Mouse (Mus musculus) stomach, embryonic 16.5 days (tissue): ENCODE results near the gene Mov10. TPM values are rescaled to one million over a fixed set of nuclear protein-coding genes. Genes with fewer than 3 reads are reported as not detected.

Source experiments
- ATAC-seq: fragments of 200-750 bp; cut with Nextera tagmentation; 2 replicates; pipeline ENCODE4 v1.8.0; 2017; ENCODE audit warnings: moderate number of reproducible peaks, moderate TSS enrichment; ENCODE audit not compliant: insufficient read depth, low FRiP score
- H3K27ac ChIP-seq: fragments of 300-500 bp; sonication (generic); 2 replicates; pipeline ENCODE4 v1.5.1; 2014; ENCODE audit warnings: low read length
- H3K27me3 ChIP-seq: fragments of 300-500 bp; sonication (generic); 2 replicates; pipeline ENCODE4 v1.6.1; 2014; ENCODE audit warnings: low read length, control low read depth, mixed read lengths; ENCODE audit not compliant: control insufficient read depth, insufficient read depth
- H3K36me3 ChIP-seq: fragments of 300-500 bp; sonication (generic); 2 replicates; pipeline ENCODE4 v1.6.1; 2014; ENCODE audit warnings: low read length; ENCODE audit not compliant: control insufficient read depth, insufficient read depth
- H3K4me1 ChIP-seq: fragments of 300-500 bp; sonication (generic); 2 replicates; pipeline ENCODE4 v1.6.1; 2014; ENCODE audit warnings: low read length, control low read depth, mixed read lengths; ENCODE audit not compliant: control insufficient read depth, insufficient read depth
- H3K4me2 ChIP-seq: fragments of 300-500 bp; sonication (generic); 2 replicates; pipeline ENCODE4 v1.6.1; 2014; ENCODE audit warnings: low read depth, low read length, mixed read lengths
- H3K4me3 ChIP-seq: fragments of 300-500 bp; sonication (generic); replicated peaks from 2 replicates; pipeline ENCODE4 v1.5.1; 2014; ENCODE audit warnings: mild to moderate bottlenecking, low read length
- H3K9ac ChIP-seq: fragments of 300-500 bp; sonication (generic); 2 replicates; pipeline ENCODE4 v1.6.1; 2014; ENCODE audit warnings: low read length
- H3K9me3 ChIP-seq: fragments of 300-500 bp; sonication (generic); replicated peaks from 2 replicates; pipeline ENCODE4 v1.6.1; 2016; ENCODE audit warnings: low read length, control low read depth; ENCODE audit not compliant: control insufficient read depth
- WGBS: fragments of 180-500 bp; shearing (Covaris S2); extraction: QIAGEN DNeasy Blood & Tissue Kit; methylation state at CpG from one replicate; pipeline ENCODE4 v1.1.7; 2014; 5-methylcytosine and 5-hydroxymethylcytosine counted together
- polyA plus RNA-seq: library from polyadenylated mRNA; unstranded; fragments of >200 nt; fragmentation: Nextera tagmentation; extraction: Ambion mirVana; gene quantifications from 2 replicates; pipeline ENCODE4 v1.2.1, GENCODE M21; 2015

Mov10 gene
- polyA plus RNA-seq, 1 experiment from 2014 or later, result 78.2 TPM

DNA sequence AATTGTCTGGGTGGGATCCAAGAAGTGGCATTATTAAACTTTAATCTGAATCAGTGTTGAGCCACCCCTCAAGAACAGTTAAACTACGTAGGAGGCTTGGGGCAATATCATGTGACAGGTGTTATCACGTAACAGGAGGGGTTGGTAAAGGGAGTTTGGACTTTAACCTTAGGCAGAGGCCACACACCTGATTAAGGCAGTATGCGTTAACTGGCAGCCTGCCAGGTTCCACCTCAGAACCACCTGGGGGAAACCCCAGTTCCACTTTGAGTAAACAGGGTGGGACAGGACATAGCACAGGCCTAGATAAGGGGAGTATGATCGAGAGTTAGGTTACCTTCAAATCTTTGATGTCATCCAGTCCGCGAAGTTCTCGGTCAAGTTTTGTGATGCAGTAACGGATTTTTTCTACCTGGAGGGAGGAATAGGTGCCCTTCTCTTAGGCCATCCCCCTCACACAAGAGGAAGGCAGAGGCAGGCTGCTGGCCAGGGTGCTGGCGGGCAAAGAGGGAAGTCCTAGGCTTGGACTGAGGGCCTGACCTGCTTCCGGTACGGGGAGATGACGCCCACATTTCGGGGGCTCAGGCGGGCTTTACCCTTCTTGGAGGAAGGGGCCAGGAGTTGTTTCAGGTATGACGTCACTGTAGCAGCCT, 21.8 kb downstream of the Mov10 start:
- Histone ChIP-seq H3K4me1 (peaks cover 42% of the 10 kb centered on the region), H3K36me3 (peaks cover 34% of the 10 kb centered on the region), H3K9me3 (no peaks in the 10 kb centered on the region), H3K9ac (no peak overlapping the region), H3K4me2 (no peak overlapping the region), H3K27me3 (no peaks in the 10 kb centered on the region), H3K27ac (peak overlapping the region; percentile 94; the same call in 1 of the 2 replicates), H3K4me3 (no peak overlapping the region)
- ATAC-seq, result peak; percentile 78
- WGBS, result 66% methylated on average over 15 of the region's 15 CpGs

DNA sequence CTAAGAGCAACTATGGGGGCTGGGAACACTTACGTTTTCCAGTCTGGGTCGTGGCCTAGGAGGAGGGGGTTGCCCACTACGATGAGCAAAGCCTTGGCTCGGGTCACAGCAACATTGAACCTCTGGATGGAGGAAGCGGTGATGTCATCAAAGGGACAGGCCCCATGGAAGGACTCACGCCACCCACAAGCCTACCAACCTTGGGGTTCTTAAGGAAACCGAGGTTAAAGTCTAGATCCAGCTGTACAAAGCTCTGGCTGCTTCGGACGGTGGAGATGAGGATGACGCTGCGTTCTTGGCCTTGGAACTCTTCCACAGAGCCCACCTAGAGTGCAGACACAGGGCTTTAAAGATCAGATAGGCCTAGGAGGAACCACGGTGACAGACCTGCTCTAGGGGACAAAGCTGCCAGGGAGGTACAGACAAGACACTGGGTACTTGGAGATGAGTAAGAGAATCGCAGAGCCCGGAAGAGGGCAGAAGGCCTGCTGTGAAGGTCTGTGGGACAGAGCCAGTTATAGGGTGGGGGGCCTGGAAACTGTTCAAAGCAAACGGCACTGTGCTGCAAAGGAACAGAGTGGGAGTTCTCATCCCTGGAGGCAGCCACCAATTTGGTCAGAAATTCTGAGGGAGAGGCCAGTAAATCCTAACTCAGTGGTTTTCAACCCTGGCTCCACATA, 22.6 kb downstream of the Mov10 start:
- ATAC-seq, result no peak
- Histone ChIP-seq H3K9me3 (no peaks in the 10 kb centered on the region), H3K27me3 (no peaks in the 10 kb centered on the region), H3K4me2 (no peak overlapping the region), H3K36me3 (peaks cover 29% of the 10 kb centered on the region), H3K27ac (peak overlapping the region; percentile 94), H3K4me3 (no peak overlapping the region), H3K4me1 (peaks cover 50% of the 10 kb centered on the region), H3K9ac (no peak overlapping the region)
- 63% methylated on average over 15 of the region's 15 CpGs for WGBS

DNA sequence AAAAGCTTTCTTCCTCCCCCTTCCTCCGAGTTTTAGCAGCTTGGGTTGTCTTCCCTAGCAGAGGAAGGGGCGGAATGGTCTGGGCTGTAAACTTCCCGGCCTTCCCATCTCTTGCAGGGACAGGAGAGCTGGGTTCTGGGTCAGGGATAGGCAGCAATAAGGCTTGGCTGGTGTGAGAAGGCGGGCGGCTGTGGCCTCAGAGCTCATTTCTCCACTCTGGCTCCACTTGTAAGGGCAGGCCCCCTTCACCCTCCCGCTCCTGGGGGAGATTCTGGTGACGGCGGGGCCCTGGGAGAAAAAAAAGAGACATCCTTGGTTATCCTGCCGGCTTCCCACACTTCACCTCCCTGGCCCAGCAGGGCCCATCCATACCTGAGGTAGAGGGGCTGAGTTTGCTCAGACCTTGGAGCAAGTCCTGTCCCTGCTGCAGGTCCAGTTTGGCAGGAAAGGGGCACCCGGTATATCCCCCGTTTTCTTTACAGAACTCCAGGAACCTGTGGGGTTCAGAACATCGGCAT, 23.4 kb downstream of the Mov10 start:
- Histone ChIP-seq H3K27me3 (no peaks in the 10 kb centered on the region), H3K36me3 (peaks cover 22% of the 10 kb centered on the region), H3K27ac (peak overlapping the region; percentile 94), H3K4me2 (no peak overlapping the region), H3K9me3 (no peaks in the 10 kb centered on the region), H3K9ac (peak overlapping the region; percentile 49), H3K4me3 (no peak overlapping the region), H3K4me1 (peaks cover 58% of the 10 kb centered on the region)
- ATAC-seq, result no peak
- 41% methylated on average over 12 of the region's 12 CpGs for WGBS

GRCm38 (mm10) chr3:104793871-104794828, 24.2 kb downstream of the Mov10 start:
- H3K36me3 ChIP-seq, result peaks cover 14% of the 10 kb centered on the region; the same call in 1 of the 2 replicates
- peak overlapping the region; percentile 94 for H3K27ac ChIP-seq
- H3K4me3 ChIP-seq, result no peak overlapping the region
- H3K9ac ChIP-seq, result peak overlapping the region; percentile 54
- H3K4me1 ChIP-seq, result peaks cover 58% of the 10 kb centered on the region
- no peaks in the 10 kb centered on the region for H3K9me3 ChIP-seq
- peak overlapping the region; percentile 31; the same call in 1 of the 2 replicates for H3K4me2 ChIP-seq
- no peaks in the 10 kb centered on the region for H3K27me3 ChIP-seq
- WGBS, result 42% methylated on average over 20 of the region's 20 CpGs
- peak; percentile 92 for ATAC-seq

- no peak for ATAC-seq
- Histone ChIP-seq H3K27ac (no peak overlapping the region; the same call in 1 of the 2 replicates), H3K4me1 (peaks cover 58% of the 10 kb centered on the region), H3K4me3 (no peak overlapping the region), H3K4me2 (no peak overlapping the region), H3K36me3 (0 out of 2 replicates have a peak, but pooled peaks cover 9% of the 10 kb centered on the region), H3K27me3 (no peaks in the 10 kb centered on the region), H3K9me3 (no peaks in the 10 kb centered on the region), H3K9ac (no peak overlapping the region; the same call in 1 of the 2 replicates)
- 52% methylated on average over 15 of the region's 15 CpGs for WGBS
Observed at GRCm38 (mm10) chr3:104792360-104793270, 25.7 kb downstream of the Mov10 start.

DNA sequence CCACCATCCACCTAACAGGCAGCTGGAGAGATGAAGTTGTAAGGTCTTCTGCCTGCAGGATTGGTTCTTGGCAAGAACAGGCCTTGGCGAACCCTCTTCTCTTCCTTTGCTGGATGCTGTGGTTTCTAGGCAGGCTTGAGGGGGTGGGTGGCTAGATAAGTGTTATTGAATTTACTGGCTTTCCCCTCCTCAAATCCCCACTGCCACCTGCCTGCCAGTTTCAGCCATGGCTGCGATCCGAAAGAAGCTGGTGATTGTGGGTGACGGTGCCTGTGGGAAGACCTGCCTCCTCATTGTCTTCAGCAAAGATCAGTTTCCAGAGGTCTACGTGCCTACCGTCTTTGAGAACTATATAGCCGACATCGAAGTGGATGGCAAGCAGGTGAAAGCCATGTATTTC, 26.7 kb downstream of the Mov10 start:
- Histone ChIP-seq H3K4me2 (peak overlapping the region; percentile 81; the same call in 1 of the 2 replicates), H3K4me3 (no peak overlapping the region), H3K9ac (0 out of 2 replicates have a peak overlapping the region, but pooled peaks have one; percentile 20), H3K9me3 (no peaks in the 10 kb centered on the region), H3K36me3 (0 out of 2 replicates have a peak, but pooled peaks cover 9% of the 10 kb centered on the region), H3K27me3 (no peaks in the 10 kb centered on the region), H3K4me1 (peaks cover 58% of the 10 kb centered on the region), H3K27ac (no peak overlapping the region)
- no peak for ATAC-seq
- WGBS, result 87% methylated on average over 8 of the region's 8 CpGs

- 23% methylated on average over 4 of the region's 4 CpGs for WGBS
- H3K4me1 ChIP-seq, result peaks cover 56% of the 10 kb centered on the region
Observed at GRCm38 (mm10) chr3:104791017-104791416, 27.3 kb downstream of the Mov10 start.

More at GRCm38 (mm10) chr3:104791017-104791416, 27.3 kb downstream of the Mov10 start:
- Histone ChIP-seq H3K36me3 (0 out of 2 replicates have a peak, but pooled peaks cover 9% of the 10 kb centered on the region), H3K9ac (peak overlapping the region; percentile 87), H3K27ac (peak overlapping the region; percentile 93), H3K27me3 (no peaks in the 10 kb centered on the region), H3K9me3 (no peaks in the 10 kb centered on the region), H3K4me3 (peak overlapping the region; percentile 75), H3K4me2 (peak overlapping the region; percentile 81)
- ATAC-seq, result no peak
